Mouse (Mus musculus) limb, embryonic 10.5 days (tissue): Measurements from ENCODE around the gene Scarb1. TPM values are rescaled to one million over a fixed set of nuclear protein-coding genes. Genes with fewer than 3 reads are reported as not detected.

Experiments used
- DNase-seq: peaks from one replicate; pipeline ENCODE4 v3.0.0-alpha.2; 2017; ENCODE audit warnings: low spot score
- H3K27ac ChIP-seq: fragments of 300-500 bp; sonication (generic); 2 replicates; pipeline ENCODE4 v1.5.1; 2016; ENCODE audit warnings: mild to moderate bottlenecking
- H3K27me3 ChIP-seq: fragments of 300-500 bp; sonication (generic); 2 replicates; pipeline ENCODE4 v1.6.1; 2016; ENCODE audit warnings: low read depth, mild to moderate bottlenecking; ENCODE audit not compliant: poor library complexity, severe bottlenecking
- H3K36me3 ChIP-seq: fragments of 300-500 bp; sonication (generic); 2 replicates; pipeline ENCODE4 v1.6.1; 2016; ENCODE audit warnings: mild to moderate bottlenecking, moderate library complexity
- H3K4me1 ChIP-seq: fragments of 300-500 bp; sonication (generic); 2 replicates; pipeline ENCODE4 v1.6.1; 2016
- H3K4me3 ChIP-seq: fragments of 300-500 bp; sonication (generic); 2 replicates; pipeline ENCODE4 v1.5.1; 2016; ENCODE audit warnings: mild to moderate bottlenecking, moderate library complexity
- H3K9me3 ChIP-seq: fragments of 300-500 bp; sonication (generic); replicated peaks from 2 replicates; pipeline ENCODE4 v1.6.1; 2016; ENCODE audit warnings: mild to moderate bottlenecking
- WGBS: fragments of 180-500 bp; shearing (Covaris S2); methylation state at CpG from one replicate; pipeline ENCODE4 v1.1.7; 2016; 5-methylcytosine and 5-hydroxymethylcytosine counted together
- polyA plus RNA-seq: library from polyadenylated mRNA; unstranded; fragments of >200 nt; fragmentation: Nextera tagmentation; extraction: Ambion mirVana; gene quantifications from 2 replicates; pipeline ENCODE4 v1.2.1, GENCODE M21; 2016

Gene Scarb1
- polyA plus RNA-seq, 1 experiment from 2014 or later: 43.5 TPM

DNA sequence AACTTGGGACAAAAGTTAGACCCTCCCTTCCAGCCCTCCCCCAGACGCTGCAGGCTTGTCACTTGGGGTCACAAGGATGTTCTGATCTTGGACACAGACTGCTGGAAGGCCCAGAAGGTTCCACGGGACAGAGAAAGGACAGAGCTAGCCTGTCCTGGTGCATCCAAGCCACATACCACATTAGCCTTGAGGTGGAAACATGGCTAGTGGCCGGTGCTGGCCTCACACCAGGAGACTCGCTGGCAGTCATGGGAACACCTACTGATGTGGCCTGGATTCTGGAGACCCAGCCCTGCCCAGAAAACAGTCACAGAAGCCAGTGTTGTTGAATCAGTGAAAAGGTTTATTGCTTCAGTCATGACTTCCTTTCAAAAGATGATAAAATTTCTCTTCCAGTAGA lies 64.1 kb downstream of the Scarb1 start:
- Histone ChIP-seq H3K36me3 (peaks cover 13% of the 10 kb centered on the region), H3K9me3 (no peaks in the 10 kb centered on the region), H3K4me1 (peaks cover 22% of the 10 kb centered on the region), H3K27me3 (no peaks in the 10 kb centered on the region), H3K4me3 (no peak overlapping the region), H3K27ac (no peak overlapping the region)
- 89% methylated on average over 4 of the region's 4 CpGs for WGBS
- DNase-seq: no peak

GRCm38 (mm10) chr5:125275315-125275714 lies 65.6 kb downstream of the Scarb1 start:
- 80% methylated on average over 8 of the region's 8 CpGs for WGBS
- no peaks in the 10 kb centered on the region for H3K9me3 ChIP-seq
- no peak overlapping the region for H3K4me3 ChIP-seq
- peaks cover 29% of the 10 kb centered on the region for H3K4me1 ChIP-seq
- H3K27me3 ChIP-seq: no peaks in the 10 kb centered on the region
- peaks cover 8% of the 10 kb centered on the region for H3K36me3 ChIP-seq
- H3K27ac ChIP-seq: 0 out of 2 replicates have a peak overlapping the region, but pooled peaks have one; percentile 25
- no peak for DNase-seq

DNA sequence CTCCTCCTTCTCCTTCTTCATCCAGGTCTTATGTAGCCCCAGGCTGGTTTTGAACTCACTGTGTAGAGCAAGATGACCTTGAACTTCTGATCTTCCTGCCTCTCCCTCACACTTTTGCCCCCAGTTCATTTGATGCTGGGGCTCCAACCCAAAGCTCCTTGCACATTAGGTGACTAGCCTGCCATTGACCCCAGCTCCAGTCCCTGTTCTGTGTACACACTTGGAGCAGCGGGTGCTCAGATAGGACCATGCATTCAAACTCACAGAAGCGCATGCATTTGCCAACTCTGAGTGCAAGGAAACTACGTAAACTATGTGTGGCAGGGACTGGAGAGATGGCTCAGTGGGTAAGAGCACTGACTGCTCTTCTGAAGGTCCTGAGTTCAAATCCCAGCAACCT lies 66.1 kb downstream of the Scarb1 start:
- Histone ChIP-seq H3K36me3 (peaks cover 8% of the 10 kb centered on the region), H3K9me3 (no peaks in the 10 kb centered on the region), H3K4me1 (peaks cover 24% of the 10 kb centered on the region), H3K4me3 (no peak overlapping the region), H3K27me3 (no peaks in the 10 kb centered on the region), H3K27ac (no peak overlapping the region)
- DNase-seq: no peak
- 89% methylated on average over 3 of the region's 3 CpGs for WGBS

GRCm38 (mm10) chr5:125274182-125274581 lies 66.7 kb downstream of the Scarb1 start:
- Histone ChIP-seq H3K27ac (no peak overlapping the region), H3K4me1 (peaks cover 18% of the 10 kb centered on the region), H3K27me3 (no peaks in the 10 kb centered on the region; the same call in 1 of the 2 replicates), H3K9me3 (no peaks in the 10 kb centered on the region), H3K36me3 (peaks cover 8% of the 10 kb centered on the region), H3K4me3 (no peak overlapping the region)
- DNase-seq: no peak
- 97% methylated on average over 2 of the region's 2 CpGs for WGBS

- Histone ChIP-seq H3K9me3 (no peaks in the 10 kb centered on the region), H3K4me3 (no peak overlapping the region), H3K36me3 (peaks cover 8% of the 10 kb centered on the region), H3K27me3 (peaks cover 3% of the 10 kb centered on the region; the same call in 1 of the 2 replicates), H3K4me1 (peaks cover 16% of the 10 kb centered on the region), H3K27ac (no peak overlapping the region)
- no peak for DNase-seq
- WGBS: 44% methylated on average over 8 of the region's 8 CpGs
Observed at GRCm38 (mm10) chr5:125273666-125274109, 67.2 kb downstream of the Scarb1 start.

GRCm38 (mm10) chr5:125272231-125272988 lies 68.5 kb downstream of the Scarb1 start:
- H3K27ac ChIP-seq: no peak overlapping the region
- DNase-seq: no peak
- H3K4me1 ChIP-seq: peaks cover 22% of the 10 kb centered on the region
- 87% methylated on average over 10 of the region's 10 CpGs for WGBS
- H3K36me3 ChIP-seq: peaks cover 3% of the 10 kb centered on the region
- H3K27me3 ChIP-seq: peaks cover 5% of the 10 kb centered on the region; the same call in 1 of the 2 replicates
- H3K9me3 ChIP-seq: no peaks in the 10 kb centered on the region
- H3K4me3 ChIP-seq: no peak overlapping the region

DNA sequence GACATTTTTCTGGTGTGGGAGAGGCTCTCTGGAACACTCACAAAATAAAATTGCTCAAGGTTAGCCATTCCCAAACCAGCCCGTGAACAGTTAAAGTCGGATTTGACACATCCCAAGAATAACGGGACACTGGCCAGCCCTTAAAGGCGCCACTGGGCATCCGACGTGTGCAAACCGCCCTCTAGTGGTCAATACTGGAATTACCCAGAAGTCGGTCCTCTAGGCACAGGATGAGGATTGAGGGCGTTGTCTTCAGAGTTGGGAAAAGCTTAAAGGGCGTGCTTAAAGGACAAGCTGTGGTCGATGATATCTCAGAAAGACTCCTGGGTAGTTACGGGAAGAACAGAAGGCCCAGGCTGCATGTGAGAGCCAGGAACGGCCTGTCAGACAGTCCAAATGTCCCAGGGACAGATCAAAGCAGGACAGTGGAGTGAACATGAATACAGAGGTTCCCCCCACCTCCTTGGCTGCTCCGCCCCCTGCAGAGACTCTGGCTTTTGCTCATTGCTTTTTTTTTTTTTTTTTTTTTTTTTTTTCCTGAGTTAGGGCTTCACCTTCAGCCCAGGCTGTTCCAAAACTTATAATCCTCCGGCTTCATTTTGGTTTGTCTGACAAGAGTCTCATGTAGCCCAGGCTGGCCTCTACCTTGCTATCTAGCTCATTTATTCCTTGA lies 69.2 kb downstream of the Scarb1 start:
- Histone ChIP-seq H3K9me3 (no peaks in the 10 kb centered on the region), H3K4me1 (peaks cover 27% of the 10 kb centered on the region), H3K27ac (no peak overlapping the region), H3K27me3 (peaks cover 5% of the 10 kb centered on the region; the same call in 1 of the 2 replicates), H3K36me3 (no peaks in the 10 kb centered on the region), H3K4me3 (no peak overlapping the region)
- 12% methylated on average over 15 of the region's 15 CpGs for WGBS
- DNase-seq: peak; percentile 87

GRCm38 (mm10) chr5:125270587-125271130 lies 70.2 kb downstream of the Scarb1 start:
- peak; percentile 92 for DNase-seq
- no peak overlapping the region for H3K4me3 ChIP-seq
- no peak overlapping the region for H3K27ac ChIP-seq
- no peaks in the 10 kb centered on the region for H3K36me3 ChIP-seq
- H3K4me1 ChIP-seq: peaks cover 36% of the 10 kb centered on the region
- H3K9me3 ChIP-seq: no peaks in the 10 kb centered on the region
- WGBS: 18% methylated on average over 12 of the region's 12 CpGs
- H3K27me3 ChIP-seq: peaks cover 5% of the 10 kb centered on the region; the same call in 1 of the 2 replicates

GRCm38 (mm10) chr5:125269836-125270235 lies 71.1 kb downstream of the Scarb1 start:
- Histone ChIP-seq H3K36me3 (no peaks in the 10 kb centered on the region), H3K9me3 (no peaks in the 10 kb centered on the region), H3K4me3 (no peak overlapping the region), H3K4me1 (peaks cover 39% of the 10 kb centered on the region), H3K27me3 (peaks cover 5% of the 10 kb centered on the region; the same call in 1 of the 2 replicates), H3K27ac (no peak overlapping the region)
- no peak for DNase-seq
- WGBS: 92% methylated on average over 7 of the region's 7 CpGs

GRCm38 (mm10) chr5:125269399-125269798 lies 71.5 kb downstream of the Scarb1 start:
- Histone ChIP-seq H3K4me1 (peaks cover 43% of the 10 kb centered on the region), H3K9me3 (no peaks in the 10 kb centered on the region), H3K27me3 (peaks cover 5% of the 10 kb centered on the region; the same call in 1 of the 2 replicates), H3K27ac (no peak overlapping the region), H3K36me3 (no peaks in the 10 kb centered on the region), H3K4me3 (no peak overlapping the region)
- WGBS: 89% methylated on average over 8 of the region's 8 CpGs
- DNase-seq: no peak

DNA sequence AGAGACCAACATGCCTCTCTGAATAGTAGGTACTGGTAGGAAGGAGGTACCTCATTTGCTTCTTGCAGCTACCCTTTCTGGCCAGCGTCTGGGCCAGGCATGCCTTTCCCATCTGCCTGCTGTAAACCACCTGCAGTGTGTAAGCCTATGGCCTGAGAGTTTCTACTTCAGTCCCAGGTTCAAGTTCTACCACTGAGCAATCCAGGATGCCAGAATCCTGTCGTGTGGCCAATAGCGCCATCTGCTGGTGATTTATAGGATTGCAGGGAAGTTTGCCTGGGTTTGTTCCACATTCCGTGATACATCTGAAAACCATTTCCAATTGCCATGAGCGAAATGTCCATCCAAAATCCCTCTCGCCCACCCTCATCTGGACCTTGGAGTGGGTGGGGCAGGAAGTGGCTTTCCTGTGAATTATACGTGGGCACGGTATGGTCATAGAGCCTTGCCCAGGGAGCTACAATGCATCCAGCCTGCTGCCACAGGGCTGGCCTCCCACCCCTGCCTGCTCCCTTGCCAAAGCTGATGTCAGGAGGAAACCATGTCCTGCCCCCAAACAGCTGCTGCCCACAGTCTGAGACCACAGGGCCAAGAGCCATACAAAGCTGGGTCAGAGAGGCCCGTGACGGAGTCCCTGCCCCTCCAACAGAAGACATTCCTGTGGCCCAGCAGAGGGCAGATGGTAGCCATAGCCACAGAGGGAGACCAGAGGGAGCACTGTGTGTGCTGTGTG lies 72.7 kb downstream of the Scarb1 start:
- DNase-seq: peak; percentile 85
- no peaks in the 10 kb centered on the region for H3K36me3 ChIP-seq
- H3K27me3 ChIP-seq: peaks cover 5% of the 10 kb centered on the region; the same call in 1 of the 2 replicates
- H3K9me3 ChIP-seq: no peaks in the 10 kb centered on the region
- H3K4me1 ChIP-seq: peaks cover 46% of the 10 kb centered on the region
- no peak overlapping the region for H3K27ac ChIP-seq
- 28% methylated on average over 10 of the region's 10 CpGs for WGBS
- H3K4me3 ChIP-seq: no peak overlapping the region

- no peak for DNase-seq
- Histone ChIP-seq H3K27ac (0 out of 2 replicates have a peak overlapping the region, but pooled peaks have one; percentile 20), H3K9me3 (no peaks in the 10 kb centered on the region), H3K36me3 (no peaks in the 10 kb centered on the region), H3K27me3 (peaks cover 5% of the 10 kb centered on the region; the same call in 1 of the 2 replicates), H3K4me3 (no peak overlapping the region), H3K4me1 (peaks cover 46% of the 10 kb centered on the region)
- 62% methylated on average over 35 of the region's 35 CpGs for WGBS
Observed at GRCm38 (mm10) chr5:125267150-125267961, 73.5 kb downstream of the Scarb1 start.
